Mouse (Mus musculus): Measurements from ENCODE around the gene Man2a1. TPM values are rescaled to one million over a fixed set of nuclear protein-coding genes. Genes with fewer than 3 reads are reported as not detected.
A peak's percentile ranks its signal among the peaks of the same experiment; 100 is the strongest.

Man2a1 gene
- polyA plus RNA-seq, 1 experiment: 0.03 TPM

DNA sequence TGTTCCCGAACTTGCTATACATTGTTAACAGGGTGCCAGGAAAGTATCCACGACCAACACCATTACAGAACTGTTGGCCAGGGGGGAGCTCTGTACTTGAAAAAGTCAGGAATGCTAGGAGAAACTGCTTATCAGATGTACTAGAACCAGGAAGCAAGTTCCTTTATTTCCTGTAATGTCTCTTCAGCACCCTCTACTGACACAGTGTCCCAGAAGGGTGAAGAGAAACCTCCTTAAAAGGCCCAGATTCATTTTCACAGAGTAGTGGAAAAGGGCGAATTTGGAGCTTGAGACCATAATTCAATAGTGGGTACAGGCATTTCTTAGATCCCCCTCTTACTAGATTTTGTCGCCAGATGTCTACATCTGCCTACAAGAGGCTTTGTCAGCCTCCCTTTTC is 620 bp upstream of the Man2a1 start:
- Histone ChIP-seq H3K9me3 (ENCODE audit: control insufficient read depth, low read length) (no peaks in the 10 kb centered on the region), H3K27me3 (ENCODE audit: control insufficient read depth) (peaks cover 12% of the 10 kb centered on the region), H3K4me3 (replicated peaks) (peak overlapping the region; percentile 77), H3K36me3 (ENCODE audit: control insufficient read depth) (no peaks in the 10 kb centered on the region), H3K4me1 (ENCODE audit: control insufficient read depth) (peaks cover 36% of the 10 kb centered on the region)
- no peak for TF ChIP-seq TAL1 (IDR thresholded peaks at IDR 0.05; ENCODE audit: low read length)
- no peak for TF ChIP-seq GATA1 (IDR thresholded peaks at IDR 0.05; ENCODE audit: low read length)

DNA sequence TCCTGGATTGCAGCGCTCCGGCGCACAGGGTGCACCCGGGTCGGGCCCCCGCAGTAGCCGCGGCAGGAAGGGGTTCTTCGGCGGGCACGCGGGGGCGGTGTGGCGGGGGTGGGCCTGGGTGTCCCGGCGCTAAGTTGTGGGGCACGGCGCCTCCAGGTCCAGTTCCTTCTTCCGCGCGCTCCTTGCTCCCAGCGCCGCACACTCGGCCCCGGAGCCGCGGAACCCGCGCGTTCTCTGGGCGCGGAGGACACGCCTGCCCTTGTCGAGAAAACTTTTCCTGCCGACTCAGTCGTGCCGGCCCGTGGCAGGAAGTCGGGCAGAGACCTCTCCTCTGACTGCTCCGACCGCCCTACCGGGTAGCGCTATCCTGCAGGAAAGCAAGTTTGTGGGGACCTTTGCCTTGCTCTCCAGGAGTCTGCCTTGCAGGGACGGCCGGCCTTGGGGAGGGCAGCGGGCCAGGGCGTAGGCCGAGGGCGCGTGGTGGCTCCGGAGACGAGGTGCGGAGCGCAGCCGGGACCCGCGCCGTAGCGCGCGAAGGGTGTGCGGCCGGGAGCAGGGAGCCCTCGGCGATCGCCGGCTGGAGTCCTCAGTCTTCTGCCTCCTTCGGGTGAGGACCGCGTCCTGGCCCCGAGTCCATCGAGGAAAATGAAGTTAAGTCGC is 685 bp downstream of the Man2a1 start:
- Histone ChIP-seq H3K36me3 (ENCODE audit: control insufficient read depth) (no peaks in the 10 kb centered on the region), H3K4me3 (replicated peaks) (peak overlapping the region; percentile 77), H3K9me3 (ENCODE audit: control insufficient read depth, low read length) (no peaks in the 10 kb centered on the region), H3K4me1 (ENCODE audit: control insufficient read depth) (peaks cover 45% of the 10 kb centered on the region), H3K27me3 (ENCODE audit: control insufficient read depth) (peaks cover 12% of the 10 kb centered on the region)
- TF ChIP-seq TAL1 (IDR thresholded peaks at IDR 0.05; ENCODE audit: low read length) (no peak), GATA1 (IDR thresholded peaks at IDR 0.05; ENCODE audit: low read length) (no peak)

DNA sequence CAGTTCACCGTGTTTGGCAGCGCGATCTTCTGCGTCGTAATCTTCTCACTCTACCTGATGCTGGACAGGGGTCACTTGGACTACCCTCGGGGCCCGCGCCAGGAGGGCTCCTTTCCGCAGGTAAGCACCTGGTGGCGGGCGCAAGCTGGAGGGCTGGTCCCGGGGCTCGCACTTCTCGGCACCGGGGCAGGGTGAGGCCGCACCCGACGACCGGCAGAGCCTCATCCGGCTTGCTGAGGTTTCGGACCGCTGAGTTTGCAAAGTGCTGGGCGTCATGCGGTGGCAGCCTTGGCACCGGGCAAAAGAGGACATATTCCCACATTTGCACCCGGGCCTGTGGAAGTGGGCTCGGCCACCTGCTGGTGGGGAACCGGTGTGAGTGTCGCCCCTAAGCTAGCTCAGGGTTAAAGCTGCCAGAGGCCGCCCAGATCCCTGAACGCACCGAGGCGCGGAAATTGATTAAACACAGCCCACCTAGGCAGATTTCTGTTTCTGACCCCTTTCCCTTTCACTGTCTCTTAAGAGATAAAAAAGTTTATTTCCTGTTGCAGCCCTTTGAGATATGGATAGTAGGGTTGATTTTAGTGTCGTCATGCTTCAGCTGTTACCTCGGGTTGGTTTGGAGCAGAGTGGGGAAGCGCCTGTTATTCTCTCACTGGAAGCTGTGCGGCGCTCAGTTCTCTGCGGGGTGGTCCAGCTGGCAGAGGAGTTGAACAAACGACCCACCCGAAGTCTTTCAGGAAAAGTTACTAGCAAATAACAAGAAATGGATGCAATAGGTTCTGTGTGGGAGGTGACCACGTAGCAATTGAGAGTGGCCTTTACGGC is 1.4 kb downstream of the Man2a1 start:
- H3K4me3 ChIP-seq (replicated peaks): peak overlapping the region; percentile 77
- H3K36me3 ChIP-seq (ENCODE audit: control insufficient read depth): no peaks in the 10 kb centered on the region
- H3K9me3 ChIP-seq (ENCODE audit: control insufficient read depth, low read length): no peaks in the 10 kb centered on the region
- H3K27me3 ChIP-seq (ENCODE audit: control insufficient read depth): peaks cover 12% of the 10 kb centered on the region
- TF ChIP-seq TAL1 (IDR thresholded peaks at IDR 0.05; ENCODE audit: low read length) (no peak), GATA1 (IDR thresholded peaks at IDR 0.05; ENCODE audit: low read length) (no peak)
- H3K4me1 ChIP-seq (ENCODE audit: control insufficient read depth): peaks cover 49% of the 10 kb centered on the region

DNA sequence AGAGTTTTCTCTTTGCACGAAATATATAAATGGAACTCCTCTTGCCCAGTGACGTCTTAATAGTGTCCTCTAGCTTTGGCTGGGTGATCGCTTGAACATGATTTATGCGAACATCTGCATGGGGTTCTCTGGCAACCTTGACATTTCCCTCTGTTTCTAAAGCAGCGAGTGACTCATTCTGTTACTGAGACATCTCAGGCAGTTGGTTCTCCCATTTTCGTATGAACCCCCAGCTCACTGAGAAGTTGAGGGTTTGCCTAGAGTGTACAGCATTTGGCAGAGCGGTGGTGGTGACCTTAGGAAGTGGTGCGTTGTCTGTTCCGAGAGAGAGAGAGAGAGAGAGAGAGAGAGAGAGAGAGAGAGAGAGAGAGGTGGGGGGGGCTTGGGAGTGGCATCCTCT is 2.6 kb downstream of the Man2a1 start:
- peaks cover 12% of the 10 kb centered on the region for H3K27me3 ChIP-seq (ENCODE audit: control insufficient read depth)
- TF ChIP-seq GATA1 (IDR thresholded peaks at IDR 0.05; ENCODE audit: low read length) (no peak), TAL1 (IDR thresholded peaks at IDR 0.05; ENCODE audit: low read length) (no peak)
- peak overlapping the region; percentile 9 for H3K4me3 ChIP-seq (replicated peaks)
- no peaks in the 10 kb centered on the region for H3K36me3 ChIP-seq (ENCODE audit: control insufficient read depth)
- no peaks in the 10 kb centered on the region for H3K9me3 ChIP-seq (ENCODE audit: control insufficient read depth, low read length)
- H3K4me1 ChIP-seq (ENCODE audit: control insufficient read depth): peaks cover 51% of the 10 kb centered on the region

DNA sequence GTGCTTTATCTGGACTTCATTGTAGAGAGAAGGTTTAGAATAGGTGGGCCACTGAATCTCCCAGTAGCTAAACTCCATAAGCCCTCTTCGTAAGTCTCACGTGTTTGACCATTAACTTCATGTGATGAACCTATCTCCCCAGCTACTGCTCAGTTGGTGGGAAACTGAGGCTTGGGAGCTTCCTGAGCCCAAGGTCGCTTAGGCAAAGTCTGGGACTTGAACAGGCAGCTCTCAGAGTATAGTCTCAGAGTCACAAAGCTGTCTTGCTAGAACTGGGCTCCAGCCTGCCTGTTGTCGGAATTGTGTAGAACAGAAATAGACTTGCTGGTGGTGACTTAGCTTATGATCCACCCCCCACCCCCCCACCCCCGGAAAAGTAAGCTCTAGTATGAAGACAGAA is 3.0 kb downstream of the Man2a1 start:
- no peak overlapping the region for H3K4me3 ChIP-seq (replicated peaks)
- H3K4me1 ChIP-seq (ENCODE audit: control insufficient read depth): peaks cover 51% of the 10 kb centered on the region
- peaks cover 12% of the 10 kb centered on the region for H3K27me3 ChIP-seq (ENCODE audit: control insufficient read depth)
- no peaks in the 10 kb centered on the region for H3K36me3 ChIP-seq (ENCODE audit: control insufficient read depth)
- no peaks in the 10 kb centered on the region for H3K9me3 ChIP-seq (ENCODE audit: control insufficient read depth, low read length)
- no peak for TF ChIP-seq GATA1 (IDR thresholded peaks at IDR 0.05; ENCODE audit: low read length)
- TF ChIP-seq TAL1 (IDR thresholded peaks at IDR 0.05; ENCODE audit: low read length): no peak

DNA sequence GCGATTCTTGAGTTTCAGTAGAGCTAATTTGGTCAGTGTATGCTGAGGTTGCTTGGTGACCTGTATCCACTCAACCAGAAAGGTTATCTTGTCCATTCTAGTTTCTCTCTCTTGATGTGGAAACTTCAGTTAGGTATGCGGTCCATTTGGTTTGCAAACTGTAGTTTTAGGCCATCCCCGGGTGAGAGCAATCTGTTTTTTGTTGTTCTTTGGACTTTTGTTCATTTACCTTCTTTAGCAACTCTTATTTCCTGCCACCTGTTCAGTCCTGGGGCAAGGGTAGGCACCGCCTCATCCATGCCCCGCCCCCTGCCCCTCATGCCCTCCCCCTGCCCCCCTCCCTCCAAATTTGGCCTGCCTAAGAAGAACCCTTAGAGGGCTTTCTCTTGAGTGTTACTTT is 3.6 kb downstream of the Man2a1 start:
- TF ChIP-seq TAL1 (IDR thresholded peaks at IDR 0.05; ENCODE audit: low read length): no peak
- H3K36me3 ChIP-seq (ENCODE audit: control insufficient read depth): no peaks in the 10 kb centered on the region
- no peak overlapping the region for H3K4me3 ChIP-seq (replicated peaks)
- H3K4me1 ChIP-seq (ENCODE audit: control insufficient read depth): peaks cover 51% of the 10 kb centered on the region
- H3K27me3 ChIP-seq (ENCODE audit: control insufficient read depth): peaks cover 12% of the 10 kb centered on the region
- H3K9me3 ChIP-seq (ENCODE audit: control insufficient read depth, low read length): no peaks in the 10 kb centered on the region

DNA sequence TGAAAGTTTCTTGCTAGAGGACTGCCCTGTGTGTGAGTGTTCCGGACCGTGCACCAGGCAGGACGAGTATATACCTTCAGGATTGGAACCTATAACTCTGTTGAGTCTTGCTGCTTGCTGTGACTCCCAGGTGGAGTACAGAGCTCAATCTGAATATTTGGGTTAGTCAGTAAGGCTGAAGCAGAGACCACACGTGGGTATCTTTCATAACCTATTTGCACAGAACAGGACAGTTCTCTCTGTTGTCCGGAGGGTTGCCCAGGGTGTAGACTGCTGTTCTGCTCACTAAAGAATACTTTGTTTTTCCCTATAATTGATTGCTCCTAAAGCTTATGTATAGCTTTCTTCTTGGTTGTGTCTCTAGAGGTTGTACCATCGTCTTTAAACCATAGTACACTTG is 7.7 kb downstream of the Man2a1 start:
- H3K4me3 ChIP-seq (replicated peaks): no peak overlapping the region
- H3K27me3 ChIP-seq (ENCODE audit: control insufficient read depth): no peaks in the 10 kb centered on the region
- TF ChIP-seq TAL1 (IDR thresholded peaks at IDR 0.05; ENCODE audit: low read length) (no peak), GATA1 (IDR thresholded peaks at IDR 0.05; ENCODE audit: low read length) (no peak)
- peaks cover 5% of the 10 kb centered on the region; the same call in 1 of the 2 replicates for H3K36me3 ChIP-seq (ENCODE audit: control insufficient read depth)
- H3K9me3 ChIP-seq (ENCODE audit: control insufficient read depth, low read length): no peaks in the 10 kb centered on the region
- peaks cover 20% of the 10 kb centered on the region for H3K4me1 ChIP-seq (ENCODE audit: control insufficient read depth)

DNA sequence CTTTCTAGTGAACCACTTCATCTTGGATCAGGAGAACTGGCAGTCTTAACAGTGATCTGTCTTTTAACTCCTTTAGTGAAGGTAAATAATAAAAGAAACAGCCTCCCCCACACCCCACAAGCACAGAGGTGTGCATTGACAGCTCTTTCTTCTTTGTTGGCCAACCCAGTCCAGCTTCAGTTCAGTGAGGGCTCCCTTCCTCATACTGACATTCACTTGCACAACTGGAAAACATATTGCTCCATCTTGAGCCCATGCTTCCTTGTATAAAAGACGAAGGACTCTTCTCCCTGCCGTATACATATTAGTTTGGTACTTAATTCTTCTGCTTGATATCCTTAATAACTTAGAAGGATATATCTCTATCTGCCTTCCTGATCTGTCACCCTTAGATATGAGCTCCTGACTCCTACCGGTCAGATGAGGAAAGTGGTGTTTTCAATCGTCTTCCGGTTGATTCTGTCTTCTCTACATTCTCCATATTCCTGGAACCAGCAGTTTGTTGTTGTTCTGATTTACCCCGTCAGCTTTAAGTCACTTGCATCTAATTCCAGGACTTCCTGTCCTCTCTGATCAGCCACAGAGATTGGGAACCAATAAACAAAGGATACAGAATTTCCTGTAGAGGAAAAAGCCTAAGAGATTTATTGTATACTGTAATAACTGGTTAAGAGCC is 8.5 kb downstream of the Man2a1 start:
- TF ChIP-seq TAL1 (IDR thresholded peaks at IDR 0.05; ENCODE audit: low read length): no peak
- TF ChIP-seq GATA1 (IDR thresholded peaks at IDR 0.05; ENCODE audit: low read length): no peak
- Histone ChIP-seq H3K36me3 (ENCODE audit: control insufficient read depth) (peaks cover 5% of the 10 kb centered on the region; the same call in 1 of the 2 replicates), H3K4me1 (ENCODE audit: control insufficient read depth) (peaks cover 17% of the 10 kb centered on the region), H3K9me3 (ENCODE audit: control insufficient read depth, low read length) (no peaks in the 10 kb centered on the region), H3K27me3 (ENCODE audit: control insufficient read depth) (no peaks in the 10 kb centered on the region), H3K4me3 (replicated peaks) (no peak overlapping the region)

DNA sequence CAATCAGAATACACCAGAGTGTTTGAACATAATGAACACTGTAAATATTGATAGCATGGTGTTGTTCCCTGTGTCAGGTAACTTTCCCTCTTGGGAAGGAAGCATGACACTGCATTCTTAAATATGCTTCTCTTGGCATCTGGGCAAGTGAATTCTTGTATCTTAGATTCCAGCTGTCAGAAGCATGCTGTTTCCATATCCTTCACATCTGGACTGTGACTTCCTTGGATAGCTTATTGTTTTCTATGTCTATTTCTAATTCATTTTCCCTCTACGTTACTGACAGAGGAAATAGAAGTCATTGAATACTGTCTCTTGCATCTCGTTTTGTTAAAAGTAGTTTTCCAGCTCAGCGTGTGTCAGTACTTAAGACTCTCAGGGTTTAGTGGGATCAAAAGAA is 9.2 kb downstream of the Man2a1 start:
- TF ChIP-seq TAL1 (IDR thresholded peaks at IDR 0.05; ENCODE audit: low read length): no peak
- no peak for TF ChIP-seq GATA1 (IDR thresholded peaks at IDR 0.05; ENCODE audit: low read length)
- Histone ChIP-seq H3K27me3 (ENCODE audit: control insufficient read depth) (no peaks in the 10 kb centered on the region), H3K36me3 (ENCODE audit: control insufficient read depth) (peaks cover 5% of the 10 kb centered on the region; the same call in 1 of the 2 replicates), H3K9me3 (ENCODE audit: control insufficient read depth, low read length) (no peaks in the 10 kb centered on the region), H3K4me3 (replicated peaks) (no peak overlapping the region), H3K4me1 (ENCODE audit: control insufficient read depth) (peaks cover 17% of the 10 kb centered on the region)

Measured in erythroblast, embryonic 14.5 days (primary cell).